Mouse (Mus musculus): ENCODE measurements around the gene Sfta2.

DNA sequence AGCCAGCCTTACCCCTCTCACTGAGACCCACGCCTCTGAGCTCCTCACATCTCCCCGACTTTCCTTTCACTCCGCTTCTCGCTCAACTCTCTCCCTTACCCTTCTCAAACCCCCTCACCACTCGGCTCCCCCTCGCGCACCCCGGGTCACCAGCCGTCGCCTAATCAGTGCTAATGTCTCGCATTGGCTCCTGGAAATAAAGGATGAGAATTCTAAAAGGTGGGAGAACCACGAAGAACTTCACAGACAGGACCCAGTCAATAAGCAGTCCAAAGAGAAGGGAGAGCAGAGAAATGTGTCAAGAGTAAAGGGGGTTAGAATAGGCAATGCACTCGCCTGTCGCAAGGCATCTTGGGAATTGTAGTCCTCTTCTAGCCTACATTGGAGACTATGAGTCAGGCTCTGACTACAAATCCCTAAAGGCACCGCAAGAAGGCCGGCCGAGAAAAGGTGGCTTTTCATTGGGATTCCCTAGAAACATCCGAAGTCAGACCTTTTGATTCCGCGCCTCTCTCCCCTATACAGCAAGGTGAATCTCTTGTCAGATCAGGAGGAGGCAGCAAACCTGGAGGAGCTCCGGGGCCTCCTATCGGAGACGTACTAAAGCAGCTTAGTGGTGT lies 72.2 kb downstream of the Sfta2 start, which contains the start of gene Gtf2h4:
- no peak for TF ChIP-seq CTCF (conservative IDR thresholded peaks at IDR 0.05; ENCODE audit: insufficient read depth, insufficient read length, low read depth, low read length)
- no peak for TF ChIP-seq POLR2A (IDR thresholded peaks at IDR 0.05; ENCODE audit: low read depth, low read length)

Measured in kidney, adult 2 months (tissue).